Mouse (Mus musculus): ENCODE results near the gene Mrpl14. TPM values are rescaled to one million over a fixed set of nuclear protein-coding genes. Genes with fewer than 3 reads are reported as not detected.

Mrpl14 gene
- 86.3 and 111 TPM in 2 replicates for total RNA-seq (2014; rRNA removed)
- polyA plus RNA-seq (2012; rRNA removed) = 224 and 259 TPM in 2 replicates

DNA sequence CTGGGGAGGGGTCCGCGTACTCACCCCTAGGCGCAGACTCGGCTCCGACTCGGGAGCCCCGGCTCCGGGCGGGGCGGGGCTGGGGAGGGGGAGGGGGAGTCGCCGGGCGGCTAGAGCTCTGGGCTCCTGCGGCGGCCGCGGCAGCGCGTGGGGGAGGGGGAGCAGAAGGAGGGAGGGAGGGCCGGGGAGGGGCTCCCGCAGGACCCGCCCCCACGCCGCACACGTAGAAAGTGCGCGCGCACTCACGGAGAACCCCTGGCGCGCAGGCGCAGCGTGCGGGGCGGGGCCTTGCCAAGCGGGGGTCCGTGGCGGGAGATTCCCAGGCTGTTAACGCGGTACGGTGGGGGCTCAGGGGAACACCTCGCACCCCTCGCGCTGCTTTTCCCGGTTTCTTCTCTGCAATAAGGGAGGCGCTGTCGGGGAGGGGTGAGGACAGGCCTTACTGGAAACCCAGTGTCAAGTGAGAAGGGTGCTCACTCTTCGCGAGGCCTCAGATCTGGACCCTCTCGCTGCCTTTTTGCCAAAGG lies at the start of gene Mrpl14:
Gene Mrpl14 (plus strand): TSS at position 230 of the 527 bp plus-strand sequence.
- WGBS = 1% methylated on average over 38 of the region's 50 CpGs
- Histone ChIP-seq H3K9ac (ENCODE audit: low read depth, low read length) (peak within 1 kb of the TSS; percentile 97), H3K79me2 (ENCODE audit: control insufficient read depth, insufficient read depth, low read length) (peaks cover 46% of the 10 kb centered on the region), H3K36me3 (ENCODE audit: control insufficient read depth, insufficient read depth, low read length) (no peaks in the 10 kb centered on the region), H3K4me3 (ENCODE audit: insufficient read depth, low read depth, low read length) (peak within 1 kb of the TSS; percentile 98), H3K4me1 (ENCODE audit: control insufficient read depth, insufficient read depth, low read length) (peaks cover 17% of the 10 kb centered on the region), H3K27ac (replicated peaks; ENCODE audit: insufficient read depth, low read depth, low read length) (peak within 1 kb of the TSS; percentile 94), H3K27me3 (ENCODE audit: control insufficient read depth, insufficient read depth, low read length) (no peaks in the 10 kb centered on the region)
- peak; percentile 61; the same call in 1 of the 2 replicates for TF ChIP-seq POLR2A (IDR thresholded peaks at IDR 0.05; ENCODE audit: extremely low read depth, insufficient read depth, low read length)
- no peak for TF ChIP-seq CTCF (IDR thresholded peaks at IDR 0.05; ENCODE audit: low read depth, low read length)
- DNase-seq (ENCODE audit: extremely low read depth, low read depth, low spot score) = peak; percentile 60

GRCm38 (mm10) chr17:45638596-45639295 lies 47.4 kb upstream of the Mrpl14 start:
- H3K4me1 ChIP-seq (ENCODE audit: control insufficient read depth, insufficient read depth, low read length) = peaks cover 4% of the 10 kb centered on the region; the same call in 1 of the 2 replicates
- H3K36me3 ChIP-seq (ENCODE audit: control insufficient read depth, insufficient read depth, low read length) = no peaks in the 10 kb centered on the region
- WGBS = 84% methylated on average over 16 of the region's 16 CpGs

DNA sequence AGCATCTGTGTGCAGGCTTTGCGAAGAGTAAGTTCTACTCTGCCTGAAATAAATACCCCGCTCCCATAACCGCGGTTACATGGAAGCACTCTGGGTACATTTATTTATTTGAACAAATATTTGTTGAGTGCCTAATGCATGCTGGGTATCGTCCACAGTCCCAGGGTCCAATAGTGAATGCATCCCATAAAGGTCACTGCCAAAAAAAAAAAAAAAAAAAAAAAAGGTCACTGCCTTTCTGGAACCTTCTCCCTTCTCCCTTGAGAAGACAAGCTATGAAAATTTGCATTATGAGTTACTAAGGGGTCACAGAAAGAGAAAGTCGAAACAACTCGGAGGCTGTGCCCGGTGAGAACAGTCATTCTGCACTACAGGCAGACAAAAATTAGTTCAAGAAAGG lies 44.1 kb upstream of the Mrpl14 start:
- WGBS = 60% methylated on average over 8 of the region's 8 CpGs
- Histone ChIP-seq H3K4me1 (ENCODE audit: control insufficient read depth, insufficient read depth, low read length) (peaks cover 4% of the 10 kb centered on the region; the same call in 1 of the 2 replicates), H3K9ac (ENCODE audit: low read depth, low read length) (no peak overlapping the region), H3K4me3 (ENCODE audit: insufficient read depth, low read depth, low read length) (no peak overlapping the region), H3K36me3 (ENCODE audit: control insufficient read depth, insufficient read depth, low read length) (no peaks in the 10 kb centered on the region), H3K27ac (replicated peaks; ENCODE audit: insufficient read depth, low read depth, low read length) (no peak overlapping the region), H3K79me2 (ENCODE audit: control insufficient read depth, insufficient read depth, low read length) (no peaks in the 10 kb centered on the region), H3K27me3 (ENCODE audit: control insufficient read depth, insufficient read depth, low read length) (no peaks in the 10 kb centered on the region)
- DNase-seq (ENCODE audit: extremely low read depth, low read depth, low spot score) = peak; percentile 60
- TF ChIP-seq CTCF (IDR thresholded peaks at IDR 0.05; ENCODE audit: low read depth, low read length) (no peak), POLR2A (IDR thresholded peaks at IDR 0.05; ENCODE audit: extremely low read depth, insufficient read depth, low read length) (no peak)

More at GRCm38 (mm10) chr17:45638596-45639295, 47.4 kb upstream of the Mrpl14 start:
- Histone ChIP-seq H3K27me3 (ENCODE audit: control insufficient read depth, insufficient read depth, low read length) (no peaks in the 10 kb centered on the region), H3K4me3 (ENCODE audit: insufficient read depth, low read depth, low read length) (no peak overlapping the region), H3K9ac (ENCODE audit: low read depth, low read length) (no peak overlapping the region), H3K27ac (replicated peaks; ENCODE audit: insufficient read depth, low read depth, low read length) (no peak overlapping the region), H3K79me2 (ENCODE audit: control insufficient read depth, insufficient read depth, low read length) (no peaks in the 10 kb centered on the region)
- DNase-seq (ENCODE audit: extremely low read depth, low read depth, low spot score) = no peak
- TF ChIP-seq CTCF (IDR thresholded peaks at IDR 0.05; ENCODE audit: low read depth, low read length) = no peak
- TF ChIP-seq POLR2A (IDR thresholded peaks at IDR 0.05; ENCODE audit: extremely low read depth, insufficient read depth, low read length) = no peak

DNA sequence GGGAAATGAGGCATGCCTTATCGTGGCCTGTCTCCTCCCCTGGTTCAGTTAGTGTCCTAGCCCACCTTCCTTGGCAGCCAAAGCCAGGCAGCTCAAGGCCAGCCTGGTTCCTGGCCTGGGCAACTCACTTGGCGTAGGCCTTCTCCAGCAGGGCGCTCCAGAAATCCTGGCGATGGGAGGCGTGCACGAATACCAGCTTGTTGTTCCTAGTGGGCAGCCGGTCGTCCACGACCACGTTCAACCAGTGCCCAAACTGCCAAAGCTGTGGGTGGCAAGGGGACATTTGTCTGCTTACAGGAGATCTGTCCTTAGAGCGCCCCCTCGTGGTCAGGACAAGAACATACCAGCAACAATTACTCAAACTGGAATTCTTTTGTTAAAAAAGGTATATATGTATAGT lies 43.4 kb upstream of the Mrpl14 start:
- H3K27ac ChIP-seq (replicated peaks; ENCODE audit: insufficient read depth, low read depth, low read length) = no peak overlapping the region
- DNase-seq (ENCODE audit: extremely low read depth, low read depth, low spot score) = peak; percentile 45
- no peaks in the 10 kb centered on the region for H3K27me3 ChIP-seq (ENCODE audit: control insufficient read depth, insufficient read depth, low read length)
- 0 out of 2 replicates have a peak overlapping the region, but pooled peaks have one; percentile 2 for H3K9ac ChIP-seq (ENCODE audit: low read depth, low read length)
- H3K4me1 ChIP-seq (ENCODE audit: control insufficient read depth, insufficient read depth, low read length) = peaks cover 4% of the 10 kb centered on the region; the same call in 1 of the 2 replicates
- H3K4me3 ChIP-seq (ENCODE audit: insufficient read depth, low read depth, low read length) = no peak overlapping the region
- WGBS = 28% methylated on average over 12 of the region's 12 CpGs
- H3K79me2 ChIP-seq (ENCODE audit: control insufficient read depth, insufficient read depth, low read length) = no peaks in the 10 kb centered on the region
- TF ChIP-seq CTCF (IDR thresholded peaks at IDR 0.05; ENCODE audit: low read depth, low read length) = peak; percentile 69
- TF ChIP-seq POLR2A (IDR thresholded peaks at IDR 0.05; ENCODE audit: extremely low read depth, insufficient read depth, low read length) = no peak
- H3K36me3 ChIP-seq (ENCODE audit: control insufficient read depth, insufficient read depth, low read length) = no peaks in the 10 kb centered on the region

- no peak overlapping the region for H3K27ac ChIP-seq (replicated peaks; ENCODE audit: insufficient read depth, low read depth, low read length)
- no peak overlapping the region for H3K4me3 ChIP-seq (ENCODE audit: insufficient read depth, low read depth, low read length)
- H3K27me3 ChIP-seq (ENCODE audit: control insufficient read depth, insufficient read depth, low read length) = no peaks in the 10 kb centered on the region
- H3K4me1 ChIP-seq (ENCODE audit: control insufficient read depth, insufficient read depth, low read length) = peaks cover 4% of the 10 kb centered on the region; the same call in 1 of the 2 replicates
- TF ChIP-seq POLR2A (IDR thresholded peaks at IDR 0.05; ENCODE audit: extremely low read depth, insufficient read depth, low read length) (no peak), CTCF (IDR thresholded peaks at IDR 0.05; ENCODE audit: low read depth, low read length) (no peak)
- DNase-seq (ENCODE audit: extremely low read depth, low read depth, low spot score) = no peak
- H3K9ac ChIP-seq (ENCODE audit: low read depth, low read length) = no peak overlapping the region
- WGBS = 93% methylated on average over 4 of the region's 4 CpGs
- H3K36me3 ChIP-seq (ENCODE audit: control insufficient read depth, insufficient read depth, low read length) = no peaks in the 10 kb centered on the region
- no peaks in the 10 kb centered on the region for H3K79me2 ChIP-seq (ENCODE audit: control insufficient read depth, insufficient read depth, low read length)
Measured at GRCm38 (mm10) chr17:45644185-45644584, 41.9 kb upstream of the Mrpl14 start.

- 80% methylated on average over 7 of the region's 7 CpGs for WGBS
- no peak overlapping the region for H3K4me3 ChIP-seq (ENCODE audit: insufficient read depth, low read depth, low read length)
- no peak overlapping the region for H3K9ac ChIP-seq (ENCODE audit: low read depth, low read length)
- no peaks in the 10 kb centered on the region for H3K79me2 ChIP-seq (ENCODE audit: control insufficient read depth, insufficient read depth, low read length)
- H3K4me1 ChIP-seq (ENCODE audit: control insufficient read depth, insufficient read depth, low read length) = no peaks in the 10 kb centered on the region
- no peaks in the 10 kb centered on the region for H3K27me3 ChIP-seq (ENCODE audit: control insufficient read depth, insufficient read depth, low read length)
- no peak overlapping the region for H3K27ac ChIP-seq (replicated peaks; ENCODE audit: insufficient read depth, low read depth, low read length)
- no peaks in the 10 kb centered on the region for H3K36me3 ChIP-seq (ENCODE audit: control insufficient read depth, insufficient read depth, low read length)
- TF ChIP-seq POLR2A (IDR thresholded peaks at IDR 0.05; ENCODE audit: extremely low read depth, insufficient read depth, low read length) (no peak), CTCF (IDR thresholded peaks at IDR 0.05; ENCODE audit: low read depth, low read length) (no peak)
- DNase-seq (ENCODE audit: extremely low read depth, low read depth, low spot score) = no peak
Measured at GRCm38 (mm10) chr17:45653233-45653632, 32.9 kb upstream of the Mrpl14 start.

Data from liver, adult 2 months (tissue).